Mouse (Mus musculus) urinary bladder, postnatal 14 days (tissue): Measurements from ENCODE around the gene Chdh.

Source experiments
- DNase-seq: peaks from one replicate; pipeline ENCODE4 v3.0.0; 2021; ENCODE audit warnings: low spot score

Gene Chdh

DNA sequence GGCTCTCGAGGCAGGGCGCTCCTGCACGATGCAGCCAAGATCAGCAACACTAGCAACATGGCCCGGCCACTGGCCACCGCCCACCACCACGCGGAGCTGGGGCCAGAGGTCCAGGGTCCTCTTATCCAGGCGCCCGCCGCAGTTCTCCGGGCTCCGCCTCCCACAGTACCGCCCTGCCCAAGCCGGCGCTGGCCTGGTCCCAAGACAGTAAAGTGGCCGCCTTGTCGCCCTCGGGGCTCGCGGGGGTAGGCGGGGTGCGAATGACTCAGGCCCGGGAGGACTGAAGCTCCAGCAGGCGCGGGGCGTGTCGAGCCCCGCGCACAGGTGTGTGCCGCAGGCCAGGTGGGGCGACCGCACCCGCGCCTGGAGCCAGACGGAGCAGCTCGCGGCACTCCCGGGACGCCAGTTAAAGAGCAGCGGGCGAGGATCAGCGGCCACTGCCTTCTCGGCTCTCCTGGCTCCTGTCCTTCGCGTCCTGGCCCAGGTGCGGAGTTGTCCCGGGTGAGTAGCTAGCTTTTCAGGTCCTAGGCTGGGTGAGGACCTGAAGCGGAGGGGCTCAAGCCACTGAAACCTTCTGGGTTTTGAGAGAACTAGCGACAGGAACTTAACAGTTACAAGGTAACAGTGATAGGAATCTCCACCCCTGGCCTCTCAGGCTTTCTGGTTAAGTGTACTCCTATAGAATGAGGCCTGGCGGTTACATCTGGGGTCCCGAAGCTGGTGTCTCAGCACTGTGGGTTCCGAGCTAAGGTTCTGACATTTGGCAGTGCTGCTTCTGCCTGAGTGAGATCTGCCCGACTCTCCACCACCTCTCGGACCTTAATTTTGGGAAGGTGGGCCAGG, at the start of gene Chdh, which contains the start of gene Il17rb:
Gene Chdh (plus strand): TSS at position 291 of the 843 bp plus-strand sequence.
Gene Il17rb (minus strand): TSS at position 164 of the 843 bp plus-strand sequence.
- peak; percentile 73 for DNase-seq

DNA sequence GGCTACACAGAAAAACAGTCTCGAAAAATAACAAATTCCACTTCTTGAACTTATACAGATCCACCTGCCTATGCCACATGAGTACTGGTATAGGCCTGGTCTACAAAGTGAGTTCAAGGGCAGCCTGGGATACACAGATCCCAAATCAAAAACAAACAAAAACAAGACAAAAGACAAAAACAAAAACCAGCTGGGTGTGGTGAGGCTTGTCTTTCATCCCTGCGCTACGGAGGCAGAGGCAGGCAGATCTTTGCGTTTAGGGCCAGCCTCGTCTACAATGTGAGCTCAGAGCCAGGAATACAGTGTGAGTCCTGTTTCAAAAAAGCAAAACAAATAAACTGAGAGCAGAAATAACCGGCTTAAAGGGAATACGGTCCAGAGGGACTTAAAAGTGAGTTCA, 41.2 kb upstream of the Chdh start:
- no peak for DNase-seq

DNA sequence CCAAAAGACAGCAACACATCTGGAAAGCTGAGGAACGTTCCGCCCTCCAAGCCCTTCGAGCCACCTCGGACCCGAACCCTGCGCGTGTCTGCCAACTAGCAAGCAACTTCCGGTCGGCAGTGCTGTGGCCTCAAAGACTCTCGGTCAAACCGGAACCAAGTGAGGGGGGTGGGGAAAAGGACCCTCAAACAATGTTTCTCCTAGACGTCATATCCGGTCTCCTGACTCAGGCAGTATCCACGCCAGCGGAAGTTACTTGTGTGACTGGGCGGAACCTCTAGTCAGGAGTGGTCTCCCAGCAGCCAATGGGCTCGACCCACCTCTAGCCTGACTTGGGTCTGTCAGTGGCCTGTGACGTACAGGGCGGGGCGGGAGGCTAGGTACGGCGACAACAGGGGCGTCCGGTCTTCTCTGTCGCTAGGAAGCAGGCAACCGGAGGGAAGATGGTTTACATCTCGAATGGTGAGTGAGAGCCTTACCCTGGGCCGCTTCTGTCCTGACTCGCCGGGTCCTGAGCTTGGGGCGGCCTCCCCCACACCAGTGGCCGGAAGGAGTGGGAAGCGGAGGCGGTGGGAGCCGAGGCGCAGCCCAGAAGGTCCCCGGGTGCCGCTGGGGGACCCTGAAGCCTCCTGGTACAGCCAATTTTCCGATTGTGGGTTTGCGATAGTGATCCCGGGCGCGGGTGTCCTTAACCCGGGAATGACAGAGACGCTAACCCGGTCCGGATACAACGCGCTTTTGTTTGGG, 40.6 kb upstream of the Chdh start, which contains the start of gene Selenok:
Gene Selenok (plus strand): TSS at position 234 of the 747 bp plus-strand sequence.
- peak; percentile 94 for DNase-seq

DNA sequence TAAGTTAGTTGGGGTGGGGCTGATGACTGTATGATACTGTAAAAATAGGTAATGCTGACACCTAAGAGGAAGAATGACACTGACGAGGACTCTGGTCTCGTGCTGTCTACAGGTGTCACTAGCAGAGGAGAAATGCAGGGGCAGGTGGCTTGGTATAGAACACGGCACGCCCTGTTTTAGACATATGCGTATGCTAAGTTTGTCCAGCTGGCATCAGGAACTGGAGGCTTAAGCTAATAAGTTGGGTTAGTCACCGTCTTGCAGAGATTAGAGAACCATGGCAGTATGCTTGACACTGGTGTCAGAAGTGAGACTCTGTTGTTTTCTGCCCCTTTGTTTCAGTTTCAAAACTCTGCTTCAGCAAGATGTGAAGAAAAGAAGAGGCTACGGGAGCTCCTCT, 37.4 kb upstream of the Chdh start:
- DNase-seq: no peak

DNA sequence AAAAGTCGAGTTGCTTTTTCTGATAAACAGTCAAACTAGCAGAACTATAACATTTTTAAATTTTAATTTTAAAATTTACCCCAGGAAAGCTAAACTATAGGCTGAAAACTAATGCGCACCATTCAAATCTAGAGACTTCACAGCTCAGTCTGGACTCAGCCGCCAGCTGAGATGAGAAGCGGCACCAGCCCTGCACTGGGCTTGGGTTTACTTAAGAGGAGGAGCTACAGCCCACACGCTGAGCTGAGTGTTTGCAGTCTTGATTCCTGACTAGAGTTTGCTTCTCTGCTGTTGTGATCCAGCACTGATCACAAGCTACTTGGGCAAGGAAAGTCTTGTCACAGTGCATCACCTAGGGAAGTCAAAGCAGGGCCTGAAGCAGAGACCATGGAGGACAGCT, 36.8 kb upstream of the Chdh start:
- DNase-seq: no peak

DNA sequence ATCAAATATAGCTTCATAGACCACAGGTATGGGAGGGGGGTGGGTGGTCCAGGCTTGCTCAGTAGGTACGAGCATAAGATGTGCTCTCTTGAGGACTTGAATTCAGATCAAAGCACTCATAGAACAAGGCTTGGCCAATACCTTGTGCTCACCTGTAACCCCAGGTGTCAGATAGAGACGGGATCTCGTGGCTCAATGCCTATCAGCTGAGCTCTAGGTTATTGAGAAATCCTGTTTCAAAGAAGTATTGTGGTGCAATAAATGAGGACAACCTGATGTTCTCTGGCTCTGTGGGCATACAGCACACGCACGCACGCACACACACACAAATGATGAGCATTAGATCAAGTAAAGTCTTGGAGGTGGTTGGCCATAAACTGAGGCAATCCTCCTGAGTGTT, 31.9 kb upstream of the Chdh start:
- no peak for DNase-seq

DNA sequence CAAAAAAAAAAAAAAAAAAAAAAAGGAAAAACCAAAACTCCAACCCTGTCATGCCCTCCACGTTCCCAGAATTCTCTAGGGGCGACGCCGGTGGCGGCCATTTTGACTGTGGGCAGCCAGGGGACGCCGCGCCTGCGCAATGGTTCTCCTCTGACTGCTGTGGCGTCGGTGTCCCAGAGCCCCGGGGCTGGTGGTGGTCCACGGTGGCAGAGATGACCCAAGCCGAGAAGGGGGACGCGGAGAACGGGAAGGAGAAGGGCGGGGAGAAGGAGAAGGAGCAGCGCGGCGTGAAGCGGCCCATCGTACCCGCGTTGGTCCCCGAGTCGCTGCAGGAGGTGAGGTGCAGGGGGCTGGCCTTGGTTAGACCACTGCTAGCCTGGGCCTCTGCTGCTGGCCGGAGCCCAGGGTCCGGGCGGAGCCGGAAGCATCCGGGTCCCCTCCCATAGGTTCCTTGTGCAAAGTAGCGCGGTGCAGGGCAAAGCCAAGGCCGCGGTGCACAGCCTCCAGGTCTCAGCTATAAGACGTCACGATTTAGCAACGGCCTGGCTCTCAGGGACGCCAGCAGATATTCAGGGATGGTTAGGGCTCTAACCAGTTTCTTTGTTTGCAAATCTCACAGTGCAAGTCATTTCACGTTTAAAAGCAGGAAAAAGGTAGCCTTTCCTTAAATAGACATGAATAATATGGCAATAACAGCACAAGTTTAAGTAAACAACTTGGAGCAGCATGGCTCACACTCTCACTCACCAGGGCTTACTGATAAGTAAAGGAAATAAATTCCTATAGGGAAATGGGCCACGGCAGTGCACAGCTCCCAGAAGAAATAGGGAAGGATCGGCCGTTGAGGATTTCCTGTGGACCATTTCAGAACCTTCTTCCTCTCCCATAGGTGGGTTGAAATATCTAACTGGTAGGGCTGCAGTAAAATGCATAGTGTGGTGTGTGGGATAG, 30.3 kb upstream of the Chdh start, which contains the start of gene Actr8:
Gene Actr8 (plus strand): TSS at position 84 of the 951 bp plus-strand sequence.
- DNase-seq: peak; percentile 93

DNA sequence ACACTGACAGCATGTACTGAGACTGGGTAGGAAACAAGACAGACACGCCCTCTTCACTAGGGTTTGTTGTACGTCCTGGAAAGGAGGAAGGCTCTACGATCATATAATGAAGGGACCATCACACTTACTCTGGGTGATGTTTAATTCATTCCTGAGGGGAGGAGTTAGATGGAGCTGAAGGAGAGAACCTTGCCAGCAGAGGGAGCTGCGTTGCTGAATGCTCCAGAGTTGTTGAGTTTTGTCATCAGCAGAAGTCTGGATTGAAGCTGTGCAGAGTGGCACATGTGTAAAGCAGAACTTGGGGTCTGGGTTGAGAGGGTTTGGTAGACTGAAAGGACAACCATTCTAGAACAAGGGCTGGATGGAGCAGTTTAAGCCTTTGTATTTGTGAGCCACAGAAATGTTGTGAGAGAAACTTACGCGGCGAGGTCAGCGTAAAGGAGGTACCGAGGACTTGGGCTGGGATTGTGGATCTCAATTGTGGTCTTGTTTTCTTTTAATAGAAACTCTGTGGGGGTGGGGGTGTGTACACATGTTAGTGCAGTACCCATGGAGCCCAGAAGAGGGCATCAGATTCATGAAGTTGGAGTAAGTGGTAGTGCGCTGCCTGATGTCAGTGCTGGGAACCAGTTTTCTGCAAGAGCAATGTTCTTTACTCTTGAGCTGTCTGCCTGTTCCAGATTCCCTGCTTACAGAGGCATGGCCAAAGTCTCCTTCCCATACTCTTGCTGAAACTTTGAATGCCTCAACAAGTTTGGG, 28.2 kb upstream of the Chdh start:
- peak; percentile 22 for DNase-seq

DNA sequence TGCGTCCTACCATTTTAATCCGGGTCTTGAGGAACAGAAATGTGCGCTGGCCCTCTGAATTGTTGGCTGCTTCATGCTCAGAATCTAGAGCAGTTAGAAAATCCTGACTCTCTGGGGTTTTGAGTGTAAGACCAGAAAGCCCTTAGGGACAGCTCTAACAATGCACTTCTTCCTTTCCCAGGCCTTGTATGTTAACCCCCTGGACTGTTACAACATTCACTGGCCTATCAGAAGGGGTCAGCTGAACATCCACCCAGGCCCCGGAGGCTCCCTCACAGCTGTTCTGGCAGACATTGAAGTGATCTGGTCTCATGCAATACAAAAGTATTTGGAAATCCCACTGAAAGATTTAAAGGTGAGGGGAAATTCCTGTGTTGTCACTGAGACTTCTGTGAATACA, 22.7 kb upstream of the Chdh start:
- no peak for DNase-seq

DNA sequence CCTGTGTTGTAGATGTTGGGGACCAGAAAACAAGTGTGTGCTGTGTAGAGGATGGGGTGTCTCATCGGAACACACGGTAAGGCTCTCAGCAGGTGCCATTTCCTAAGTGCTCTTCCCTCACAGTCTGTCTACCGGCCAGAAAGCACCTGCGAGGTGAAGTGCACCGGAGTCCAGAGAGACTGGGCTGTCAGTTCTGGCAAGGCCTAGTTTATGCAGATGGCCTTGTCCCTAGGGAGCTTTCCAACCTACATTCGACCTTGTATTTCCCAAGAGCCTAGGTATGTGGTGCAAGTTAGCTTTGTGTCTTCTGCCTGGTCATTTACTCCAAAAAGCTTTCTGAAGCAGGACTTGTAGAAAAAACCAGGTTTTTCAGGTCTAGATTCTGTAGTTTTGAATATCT, 21.5 kb upstream of the Chdh start:
- DNase-seq: no peak

DNA sequence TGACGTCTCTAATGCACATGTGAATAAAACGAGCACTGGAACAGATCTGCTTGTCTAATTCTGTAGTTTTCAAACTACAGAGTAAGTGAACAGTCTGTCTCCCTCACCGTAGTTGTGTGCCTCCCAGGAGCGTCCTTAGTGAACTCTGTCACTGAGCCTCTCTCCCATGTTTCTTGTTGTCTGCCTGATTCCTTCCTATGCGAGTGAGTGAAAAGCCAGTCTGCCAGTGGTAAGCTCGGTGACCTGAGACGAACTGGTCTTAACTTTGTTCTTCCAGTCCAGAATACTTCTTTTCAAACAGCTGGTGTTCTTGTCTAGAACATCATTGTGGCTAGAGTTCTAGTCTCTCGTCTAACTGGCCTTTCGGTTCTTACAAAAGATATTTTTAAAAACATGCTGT, 21.1 kb upstream of the Chdh start:
- no peak for DNase-seq

DNA sequence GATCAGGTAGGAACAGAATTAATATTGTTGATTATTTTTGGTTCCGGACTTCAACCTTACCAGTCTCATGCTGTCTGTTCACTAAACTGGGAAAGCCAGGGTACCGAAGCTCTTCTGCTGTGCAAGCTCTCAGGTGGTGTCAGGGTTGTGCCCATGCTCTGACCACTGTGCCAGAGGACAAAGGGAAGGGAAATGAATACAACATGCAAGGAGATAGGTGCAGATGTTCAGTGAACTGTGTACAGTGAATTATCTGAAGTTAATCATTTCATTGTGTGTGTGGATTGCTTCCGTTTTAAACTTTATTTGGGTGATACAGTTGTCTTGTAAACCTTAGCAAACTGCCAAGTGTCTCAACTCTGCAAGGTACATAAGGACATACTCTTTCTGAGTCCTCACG, 20.5 kb upstream of the Chdh start:
- no peak for DNase-seq

DNA sequence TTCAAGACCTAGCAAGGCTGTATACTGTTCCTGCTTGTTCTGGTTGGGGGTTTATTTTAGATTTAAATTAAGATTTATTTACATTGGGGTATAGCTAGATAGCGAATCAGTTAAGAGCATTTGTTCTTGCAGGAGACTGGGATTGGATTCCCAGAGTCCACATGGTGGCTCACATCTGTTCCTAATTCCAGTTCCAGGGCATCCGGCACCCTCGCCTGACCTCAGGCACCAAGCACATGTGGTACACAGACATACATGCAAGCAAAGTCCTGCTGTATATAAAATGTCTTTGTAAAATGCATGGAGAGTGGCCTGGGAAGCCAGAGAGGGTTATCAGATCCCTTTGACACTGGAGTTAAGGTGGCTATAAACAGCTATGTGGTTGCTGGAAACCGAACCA, 13.8 kb upstream of the Chdh start:
- no peak for DNase-seq

DNA sequence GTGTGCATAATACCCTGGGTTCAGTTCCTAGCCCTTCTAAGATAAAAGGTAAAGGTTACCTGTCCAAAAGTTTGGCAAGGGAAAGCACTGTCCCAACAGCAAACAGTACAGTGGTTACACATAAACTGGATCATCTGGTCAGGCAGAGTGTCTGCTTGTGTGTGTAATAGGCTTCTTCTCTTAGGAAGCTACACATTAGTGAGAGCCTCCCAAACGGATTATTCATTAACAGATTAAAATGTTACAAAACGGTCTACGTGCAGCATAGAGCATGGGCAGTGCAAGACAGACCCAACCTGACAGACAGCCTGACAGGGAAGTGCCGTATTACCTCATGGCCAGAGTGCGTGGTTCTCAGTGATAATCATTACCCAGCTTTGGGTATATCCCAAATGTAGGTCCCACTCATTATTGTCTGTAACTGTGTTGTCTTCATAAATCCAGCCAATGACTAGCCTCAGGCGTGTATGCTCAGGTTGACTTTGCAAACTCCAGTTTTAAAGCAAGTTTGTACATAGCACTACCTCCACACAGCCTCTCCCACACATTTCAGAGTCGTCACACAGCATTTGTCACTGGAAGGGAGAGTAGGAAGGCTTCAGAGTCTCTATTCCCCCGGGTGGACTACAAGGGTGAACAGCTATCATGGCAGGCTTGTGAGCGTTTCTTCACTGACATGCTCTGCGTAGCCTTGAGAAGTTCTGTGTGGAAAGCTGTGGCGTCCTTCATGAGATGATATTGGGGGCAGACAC, 12.6 kb upstream of the Chdh start:
- no peak for DNase-seq

DNA sequence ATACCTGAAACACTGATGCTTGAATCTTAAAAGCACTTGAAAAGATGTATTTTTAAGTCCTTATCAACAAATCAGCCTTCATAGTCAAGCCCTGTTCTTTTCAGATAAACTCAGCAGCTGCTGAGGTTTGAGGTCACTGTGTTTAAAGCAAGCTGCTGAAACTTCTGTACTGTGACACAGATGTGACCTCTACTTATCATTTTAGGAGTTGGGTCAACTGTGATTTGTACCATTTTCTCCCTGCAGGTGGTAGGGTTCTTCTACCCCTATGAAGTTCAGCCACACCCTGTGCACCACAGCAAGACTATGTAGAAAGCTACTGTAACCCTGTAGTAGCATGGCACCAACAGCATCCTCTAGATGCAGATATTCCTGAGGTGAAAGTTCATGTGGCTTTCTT, 11.5 kb upstream of the Chdh start:
- DNase-seq: no peak

DNA sequence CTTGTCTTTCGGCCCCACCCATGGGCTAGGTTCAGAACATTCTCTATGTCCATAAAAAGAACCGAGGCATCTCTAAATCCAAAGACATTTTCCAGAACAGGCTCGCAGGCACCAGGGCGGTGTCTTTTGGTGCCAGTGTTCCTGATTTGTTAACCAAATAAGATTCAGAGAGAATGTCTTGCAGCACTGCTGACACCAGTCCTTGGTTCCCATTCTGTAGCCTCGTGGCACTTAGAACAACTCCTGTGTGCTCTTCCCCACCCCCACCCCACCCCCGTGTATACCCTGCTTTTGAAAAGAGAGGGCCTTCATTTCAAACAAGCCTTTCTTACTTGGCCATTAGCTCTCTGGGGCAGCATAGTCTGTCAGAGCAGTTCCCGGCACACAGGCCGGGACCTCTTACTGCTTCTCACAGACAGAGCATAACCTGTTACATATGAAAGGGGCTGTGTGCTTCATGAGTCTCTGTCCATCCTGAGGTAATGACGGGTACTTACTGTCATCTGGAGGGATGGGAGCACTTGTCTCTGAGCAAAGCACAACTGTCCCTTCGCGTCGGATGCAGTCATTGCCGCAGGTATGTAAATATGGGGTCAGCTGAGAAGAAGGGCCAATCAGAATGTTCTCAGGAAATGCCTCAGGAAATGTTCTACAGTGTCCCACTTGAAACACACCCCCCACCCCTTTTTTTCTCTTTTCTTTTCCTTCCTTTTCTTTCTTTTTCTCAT, 9.9 kb upstream of the Chdh start:
- no peak for DNase-seq

DNA sequence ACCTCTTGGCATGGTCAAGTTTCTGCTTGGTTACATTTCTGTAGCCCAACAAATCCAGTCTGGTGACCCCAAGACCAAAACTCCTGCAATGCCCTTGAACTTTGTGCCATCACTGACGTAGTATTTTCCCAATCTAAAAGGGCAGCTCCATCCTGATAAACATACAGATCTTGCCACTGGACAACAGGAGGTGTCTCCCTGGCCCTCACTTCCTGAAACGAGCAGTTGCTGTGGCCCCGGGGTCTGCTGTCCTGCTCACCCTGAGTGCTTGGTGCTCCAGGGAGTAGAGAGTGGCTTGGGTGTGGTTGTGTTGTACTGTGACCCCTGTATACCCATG, 9.4 kb upstream of the Chdh start:
- DNase-seq: no peak

DNA sequence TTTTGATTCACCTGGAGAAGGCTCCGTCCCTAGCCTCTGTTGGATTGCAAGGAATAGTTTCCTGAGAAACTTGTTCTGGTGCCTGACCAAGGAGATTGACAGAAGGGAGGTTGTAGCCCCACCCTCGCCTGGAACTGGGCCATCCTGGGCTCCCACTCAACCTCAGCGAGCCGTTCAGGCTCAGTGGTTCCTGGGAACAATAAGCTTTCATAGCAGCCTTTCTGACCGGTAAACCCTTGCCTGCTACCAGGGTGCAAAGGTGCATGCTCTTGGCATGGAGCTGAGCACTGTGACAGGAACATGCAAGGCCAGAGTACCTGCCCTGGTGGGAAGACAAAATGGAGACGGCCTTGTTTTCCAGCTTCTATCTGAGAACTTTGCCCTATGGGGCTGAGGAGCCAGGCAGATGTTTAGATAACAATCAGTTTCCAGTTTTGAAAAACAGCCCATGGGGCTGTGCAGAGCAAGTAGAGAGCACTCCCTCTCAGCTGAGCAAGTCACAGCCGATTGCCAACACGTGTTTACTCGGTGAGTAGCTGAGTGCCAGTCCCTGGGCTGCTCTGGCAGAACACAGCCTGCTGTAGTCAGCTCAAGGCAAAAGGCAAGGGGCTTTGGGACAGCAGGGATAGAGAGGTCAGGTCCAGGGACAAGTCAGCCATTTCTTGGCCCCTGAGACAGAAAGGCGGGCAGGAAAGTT, 1.2 kb downstream of the Chdh start:
- DNase-seq: peak; percentile 78

DNA sequence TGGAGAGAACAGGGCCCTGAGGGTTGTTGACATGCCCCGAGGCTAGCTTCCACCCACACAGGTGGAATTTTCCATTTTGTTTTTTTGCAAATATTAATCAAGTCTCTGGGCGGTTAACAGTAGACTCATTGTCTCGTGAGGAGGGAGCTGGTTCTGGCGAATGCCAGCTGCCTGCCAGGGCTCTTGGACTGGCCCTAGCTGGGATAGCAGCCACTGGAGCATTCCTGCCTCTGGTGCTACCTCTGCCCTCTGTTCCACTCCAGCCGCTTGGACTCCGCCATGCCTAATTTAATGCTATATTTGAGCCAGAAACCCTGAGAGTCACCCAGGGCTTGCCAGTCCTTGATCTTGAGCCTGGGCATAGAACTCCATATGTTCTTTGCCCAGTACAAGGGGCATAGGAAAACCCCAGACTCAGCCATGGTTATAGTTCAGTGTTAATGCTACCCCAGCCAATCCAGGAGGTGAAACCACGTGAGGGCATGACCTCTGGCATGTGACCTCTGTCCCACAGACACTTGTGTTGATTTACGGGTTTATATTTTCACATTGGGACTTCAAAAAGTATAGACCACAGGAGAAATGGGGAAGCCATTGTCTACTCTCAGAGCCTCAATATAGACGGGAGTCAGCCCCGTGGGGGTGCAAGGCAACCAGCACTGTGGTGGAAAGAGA, 3.2 kb downstream of the Chdh start:
- no peak for DNase-seq
